Mouse (Mus musculus) heart, embryonic 14.5 days (tissue): ENCODE measurements around the gene Pld4. TPM values are rescaled to one million over a fixed set of nuclear protein-coding genes. Genes with fewer than 3 reads are reported as not detected.
A peak's percentile ranks its signal among the peaks of the same experiment; 100 is the strongest.

Source experiments
- ATAC-seq: fragments of 200-750 bp; cut with Nextera tagmentation; 2 replicates; pipeline ENCODE4 v1.8.0; 2017; ENCODE audit warnings: low read depth, moderate TSS enrichment; ENCODE audit not compliant: insufficient number of reproducible peaks, insufficient read depth, low FRiP score
- H3K27ac ChIP-seq, 2 experiments: fragments of 200-500 bp in 1 of 2; fragments of 300-500 bp in 1 of 2; sonication (generic) in 1 of 2; replicated peaks in 1 of 2; 2 replicates each; pipeline ENCODE4 v1.5.1; 2012 to 2014; ENCODE audit warnings: low read depth in 2 of 2, low read length in 2 of 2, control low read depth in 1 of 2, mild to moderate bottlenecking in 1 of 2, mixed read lengths in 1 of 2; ENCODE audit not compliant: control insufficient read depth in 1 of 2, insufficient read depth in 1 of 2
- H3K27me3 ChIP-seq: fragments of 300-500 bp; sonication (generic); 2 replicates; pipeline ENCODE4 v1.6.1; 2014; ENCODE audit warnings: mild to moderate bottlenecking, low read length, control low read depth; ENCODE audit not compliant: control insufficient read depth, insufficient read depth
- H3K36me3 ChIP-seq: fragments of 300-500 bp; sonication (generic); 2 replicates; pipeline ENCODE4 v1.6.1; 2014; ENCODE audit warnings: mild to moderate bottlenecking, control low read depth, low read length, mixed read lengths; ENCODE audit not compliant: control insufficient read depth, insufficient read depth
- H3K4me1 ChIP-seq, 2 experiments: fragments of 200-500 bp in 1 of 2; fragments of 300-500 bp in 1 of 2; sonication (generic) in 1 of 2; 2 replicates each; pipeline ENCODE4 v1.6.1; 2012 to 2014; ENCODE audit warnings: low read length in 2 of 2, control low read depth in 1 of 2, mixed read lengths in 1 of 2; ENCODE audit not compliant: control insufficient read depth in 2 of 2, insufficient read depth in 2 of 2
- H3K4me2 ChIP-seq: fragments of 300-500 bp; sonication (generic); 2 replicates; pipeline ENCODE4 v1.6.1; 2014; ENCODE audit warnings: mild to moderate bottlenecking, low read length
- H3K4me3 ChIP-seq, 2 experiments: fragments of 200-500 bp in 1 of 2; fragments of 300-500 bp in 1 of 2; sonication (generic) in 1 of 2; 2 replicates each; pipeline ENCODE4 v1.5.1; 2012 to 2014; ENCODE audit warnings: low read length in 2 of 2, mild to moderate bottlenecking in 2 of 2, control low read depth in 1 of 2, low read depth in 1 of 2, moderate library complexity in 1 of 2; ENCODE audit not compliant: control insufficient read depth in 1 of 2, insufficient read depth in 1 of 2
- H3K9ac ChIP-seq: fragments of 300-500 bp; sonication (generic); 2 replicates; pipeline ENCODE4 v1.6.1; 2014; ENCODE audit warnings: mild to moderate bottlenecking, low read length
- H3K9me3 ChIP-seq: fragments of 300-500 bp; sonication (generic); 2 replicates; pipeline ENCODE4 v1.6.1; 2016; ENCODE audit warnings: low read length, control low read depth; ENCODE audit not compliant: control insufficient read depth
- WGBS: fragments of 180-500 bp; shearing (Covaris S2); extraction: QIAGEN DNeasy Blood & Tissue Kit; methylation state at CpG from one replicate; pipeline ENCODE4 v1.1.7; 2014; 5-methylcytosine and 5-hydroxymethylcytosine counted together
- polyA plus RNA-seq: library from polyadenylated mRNA; unstranded; fragments of >200 nt; fragmentation: Nextera tagmentation; extraction: Ambion mirVana; gene quantifications from 2 replicates; pipeline ENCODE4 v1.2.1, GENCODE M21; 2014

Pld4 gene
- polyA plus RNA-seq, 1 experiment from 2014 or later: 6.8 TPM

- no peak overlapping the region for H3K4me2 ChIP-seq
- H3K36me3 ChIP-seq: no peaks in the 10 kb centered on the region
- 32% methylated on average over 13 of the region's 13 CpGs for WGBS
- H3K4me3 ChIP-seq: no peak overlapping the region
- no peak overlapping the region for H3K9ac ChIP-seq
- ATAC-seq: no peak
- no peak overlapping the region for H3K27ac ChIP-seq
- H3K9me3 ChIP-seq: no peaks in the 10 kb centered on the region
- H3K27me3 ChIP-seq: peaks cover 19% of the 10 kb centered on the region
- H3K4me1 ChIP-seq: peaks cover 10 to 23% of the 10 kb centered on the region in 2 experiments
Observed at GRCm38 (mm10) chr12:112804046-112804445, 43.6 kb downstream of the Pld4 start.

- Histone ChIP-seq H3K27ac (no peak overlapping the region), H3K4me3 (no peak overlapping the region), H3K4me2 (no peak overlapping the region), H3K27me3 (peaks cover 17% of the 10 kb centered on the region), H3K9me3 (no peaks in the 10 kb centered on the region), H3K4me1 (peaks cover 24 to 41% of the 10 kb centered on the region in 2 experiments), H3K36me3 (no peaks in the 10 kb centered on the region), H3K9ac (no peak overlapping the region)
- ATAC-seq: no peak
- WGBS: 58% methylated on average over 6 of the region's 6 CpGs
Observed at GRCm38 (mm10) chr12:112806044-112806443, 45.6 kb downstream of the Pld4 start.

GRCm38 (mm10) chr12:112807796-112808195 lies 47.3 kb downstream of the Pld4 start:
- Histone ChIP-seq H3K4me1 (peaks cover 31 to 44% of the 10 kb centered on the region in 2 experiments), H3K36me3 (0 out of 2 replicates have a peak, but pooled peaks cover 3% of the 10 kb centered on the region), H3K27me3 (peaks cover 8% of the 10 kb centered on the region; the same call in 1 of the 2 replicates), H3K9ac (no peak overlapping the region), H3K27ac (no peak overlapping the region), H3K4me3 (no peak overlapping the region), H3K4me2 (no peak overlapping the region), H3K9me3 (no peaks in the 10 kb centered on the region)
- no peak for ATAC-seq
- 74% methylated on average over 4 of the region's 4 CpGs for WGBS

- Histone ChIP-seq H3K4me3 (peak overlapping the region; percentile 75 to 80; a peak in 3 of 4 replicates), H3K9ac (peak overlapping the region; percentile 58; the same call in 1 of the 2 replicates), H3K27me3 (peaks cover 4% of the 10 kb centered on the region; the same call in 1 of the 2 replicates), H3K4me1 (peaks cover 30 to 44% of the 10 kb centered on the region in 2 experiments), H3K9me3 (no peaks in the 10 kb centered on the region), H3K36me3 (0 out of 2 replicates have a peak, but pooled peaks cover 3% of the 10 kb centered on the region), H3K27ac (no peak overlapping the region), H3K4me2 (peak overlapping the region; percentile 98)
- ATAC-seq: no peak
- 83% methylated on average over 5 of the region's 5 CpGs for WGBS
Observed at GRCm38 (mm10) chr12:112808212-112808586, 47.7 kb downstream of the Pld4 start.

GRCm38 (mm10) chr12:112808587-112809364 lies 48.3 kb downstream of the Pld4 start, which contains the start of gene Clba1:
Clba1 (plus strand) TSS chr12:112808937.
- Histone ChIP-seq H3K36me3 (peaks cover 7% of the 10 kb centered on the region), H3K4me2 (peak within 1 kb of the TSS; percentile 98), H3K9me3 (no peaks in the 10 kb centered on the region), H3K27me3 (no peaks in the 10 kb centered on the region; the same call in 1 of the 2 replicates), H3K27ac (peak within 1 kb of the TSS; percentile 49 to 56; a peak in 3 of 4 replicates), H3K9ac (peak within 1 kb of the TSS; percentile 73), H3K4me1 (peaks cover 30 to 42% of the 10 kb centered on the region in 2 experiments), H3K4me3 (peak within 1 kb of the TSS; percentile 75 to 80)
- ATAC-seq: peak; percentile 79
- 2% methylated on average over 60 of the region's 64 CpGs for WGBS

- H3K27ac ChIP-seq: peak overlapping the region in 1 of 2 experiments; percentile 56; a peak in 2 of 4 replicates
- H3K36me3 ChIP-seq: peaks cover 15% of the 10 kb centered on the region
- no peak for ATAC-seq
- H3K4me1 ChIP-seq: peaks cover 30 to 39% of the 10 kb centered on the region in 2 experiments
- peak overlapping the region; percentile 98 for H3K4me2 ChIP-seq
- no peaks in the 10 kb centered on the region for H3K9me3 ChIP-seq
- no peaks in the 10 kb centered on the region; the same call in 1 of the 2 replicates for H3K27me3 ChIP-seq
- WGBS: 12% methylated on average over 8 of the region's 8 CpGs
- peak overlapping the region; percentile 75 to 80 for H3K4me3 ChIP-seq
- H3K9ac ChIP-seq: peak overlapping the region; percentile 73
Observed at GRCm38 (mm10) chr12:112809641-112810040, 49.2 kb downstream of the Pld4 start.

- no peak for ATAC-seq
- Histone ChIP-seq H3K4me2 (peak overlapping the region; percentile 98), H3K9me3 (no peaks in the 10 kb centered on the region), H3K27ac (peak overlapping the region in 1 of 2 experiments; percentile 63; a peak in 2 of 4 replicates), H3K9ac (peak overlapping the region; percentile 73), H3K4me1 (peaks cover 30 to 39% of the 10 kb centered on the region in 2 experiments), H3K4me3 (peak overlapping the region in 1 of 2 experiments; percentile 11; a peak in 1 of 4 replicates), H3K27me3 (no peaks in the 10 kb centered on the region; the same call in 1 of the 2 replicates), H3K36me3 (peaks cover 22% of the 10 kb centered on the region)
- 44% methylated on average over 19 of the region's 19 CpGs for WGBS
Observed at GRCm38 (mm10) chr12:112810092-112810885, 49.8 kb downstream of the Pld4 start.
